Mouse (Mus musculus) testis, adult 2 months (tissue): ENCODE results near the gene Chst12.

Experiments
- CTCF ChIP-seq: fragments of 200-500 bp; IDR thresholded peaks from 2 replicates; pipeline ENCODE4 v1.5.1; 2012; ENCODE audit warnings: low read depth, mild to moderate bottlenecking, inconsistent platforms, low read length, moderate library complexity; ENCODE audit not compliant: control insufficient read depth, insufficient read depth, insufficient replicate concordance
- POLR2A ChIP-seq: fragments of 200-500 bp; IDR thresholded peaks from 2 replicates; pipeline ENCODE4 v1.6.1; 2012; ENCODE audit warnings: low read depth, mild to moderate bottlenecking, inconsistent platforms, low read length, moderate library complexity; ENCODE audit not compliant: control insufficient read depth

DNA sequence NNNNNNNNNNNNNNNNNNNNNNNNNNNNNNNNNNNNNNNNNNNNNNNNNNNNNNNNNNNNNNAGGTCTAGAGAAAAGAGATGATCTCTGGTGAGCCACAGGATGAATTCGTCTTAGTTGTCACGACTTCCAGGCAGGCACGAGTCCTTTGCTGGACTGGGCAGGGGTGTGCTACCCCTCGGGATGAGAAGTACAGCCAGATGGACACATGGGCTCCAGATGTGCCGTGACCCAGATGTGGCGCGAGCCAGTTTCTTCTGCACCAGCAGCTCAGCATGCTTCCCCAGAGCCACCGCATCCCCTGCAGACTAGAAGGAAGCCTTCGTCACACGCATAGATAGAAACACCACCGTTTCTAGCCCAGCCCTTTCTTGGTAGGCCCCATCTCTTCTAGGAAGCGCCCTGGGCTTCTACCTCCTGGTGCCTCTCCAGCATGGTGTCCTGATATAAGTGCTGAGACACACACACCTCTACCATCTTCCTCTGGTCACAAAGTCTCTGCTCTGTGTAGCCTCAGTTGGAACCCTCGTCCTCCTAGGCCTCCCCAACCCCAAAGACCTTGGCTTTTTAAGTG, 32.8 kb downstream of the Chst12 start:
- TF ChIP-seq POLR2A (no peak), CTCF (no peak)
